Mouse (Mus musculus) spleen, embryonic (tissue): ENCODE measurements around the gene Gm20538.

Source experiments
- CTCF ChIA-PET: fragments of 350-600 bp; sonication (Branson Sonifier 250); formaldehyde crosslinking; loops from one replicate; lab custom pipeline; 2022; lab: Charles Lee

Gm20538 gene

GRCm38 (mm10) chr19:44552731-44553130, at the start of gene Gm20538:
Gm20538 (minus strand) TSS chr19:44552831.
- CTCF ChIA-PET, result no interaction called here

DNA sequence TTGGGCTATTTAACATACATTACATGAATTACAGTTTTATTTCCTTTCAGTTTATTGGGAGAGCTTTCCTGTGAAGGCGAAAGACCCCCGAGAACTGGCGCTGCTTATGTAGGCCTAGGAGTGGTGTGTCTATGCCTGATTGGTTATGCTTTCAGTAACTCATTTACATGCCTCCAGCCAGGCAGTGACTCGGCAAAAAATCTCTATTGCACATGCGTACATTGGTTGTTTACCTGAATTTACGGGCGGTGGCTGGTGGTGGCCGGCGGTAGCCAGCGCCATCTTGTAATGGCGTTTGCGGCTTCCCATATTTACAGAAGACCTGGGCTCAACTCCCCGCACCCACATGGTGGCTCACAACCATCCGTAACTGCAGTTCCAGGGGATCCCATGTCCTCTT, 41.5 kb upstream of the Gm20538 start:
- CTCF ChIA-PET, result no interaction called here

DNA sequence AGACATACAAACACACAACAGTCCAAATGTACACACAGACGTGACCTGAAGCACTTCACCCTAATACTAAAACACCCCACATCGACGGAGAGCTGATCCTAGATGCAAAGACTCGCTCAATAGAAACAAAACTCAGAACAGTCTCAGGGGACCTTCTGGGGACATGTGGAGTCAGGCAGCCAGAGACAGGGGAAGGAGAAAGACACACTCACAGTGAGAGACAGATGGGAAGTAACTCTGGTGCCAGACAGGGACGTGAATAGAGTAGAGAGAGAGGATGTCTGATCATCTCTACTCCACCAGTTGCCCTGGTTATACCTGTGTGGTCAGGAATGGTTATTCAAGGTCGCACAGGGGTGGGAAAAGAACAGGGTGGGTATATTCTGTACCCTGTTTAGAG, 39.0 kb upstream of the Gm20538 start:
- CTCF ChIA-PET, result no interaction called here

DNA sequence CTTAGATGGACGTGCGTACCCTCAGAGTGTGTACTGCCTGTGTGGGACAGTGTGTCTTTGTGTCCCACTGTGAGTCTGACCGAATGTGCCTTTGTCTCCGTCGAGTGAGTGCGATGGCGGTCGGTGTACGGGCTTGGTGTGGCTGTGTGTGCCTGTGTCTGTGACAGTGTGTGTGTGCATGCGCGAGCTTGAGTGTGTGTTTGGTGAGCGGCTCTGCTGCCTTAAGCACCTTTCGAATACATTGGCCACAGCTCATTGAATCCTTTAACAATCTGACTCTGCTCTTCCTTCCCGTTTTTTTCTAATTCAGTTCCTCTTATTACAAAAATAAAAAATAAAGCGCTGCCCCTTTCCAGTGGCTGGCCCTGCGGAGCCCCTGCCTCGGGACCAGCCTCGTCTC, 38.4 kb upstream of the Gm20538 start:
- CTCF ChIA-PET, result no interaction called here

DNA sequence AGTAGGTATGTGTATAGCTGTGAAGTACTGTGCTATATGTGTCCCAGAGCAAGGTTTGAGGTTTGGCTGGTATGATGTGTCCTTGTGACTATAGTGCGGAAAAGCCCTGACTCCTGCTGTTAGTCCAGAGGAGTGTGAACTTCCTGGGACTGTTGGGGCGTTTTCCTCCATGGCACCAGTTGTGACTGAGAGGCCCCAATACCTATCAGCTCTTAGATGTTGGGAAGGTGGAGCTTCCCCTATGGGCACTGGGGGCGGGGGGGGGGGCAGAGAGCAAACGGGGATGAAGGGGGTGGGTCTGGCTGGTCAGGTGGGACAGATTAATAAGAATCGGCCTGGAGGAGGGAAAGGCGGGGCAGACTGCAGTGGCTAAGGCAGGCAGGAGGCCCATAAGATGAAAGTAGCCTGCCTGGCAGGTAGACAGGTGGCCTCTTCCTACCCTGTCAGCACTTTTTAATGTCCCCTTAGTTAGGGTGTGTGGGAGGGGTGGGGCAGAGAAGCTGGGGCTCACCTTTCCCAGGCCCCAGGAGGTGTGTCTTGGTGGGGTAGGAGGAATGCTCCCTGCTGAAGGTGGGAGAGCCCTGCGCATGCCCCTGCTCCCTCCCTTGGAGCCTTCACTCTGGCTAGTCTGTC, 37.1 kb upstream of the Gm20538 start:
- CTCF ChIA-PET, result no interaction called here

DNA sequence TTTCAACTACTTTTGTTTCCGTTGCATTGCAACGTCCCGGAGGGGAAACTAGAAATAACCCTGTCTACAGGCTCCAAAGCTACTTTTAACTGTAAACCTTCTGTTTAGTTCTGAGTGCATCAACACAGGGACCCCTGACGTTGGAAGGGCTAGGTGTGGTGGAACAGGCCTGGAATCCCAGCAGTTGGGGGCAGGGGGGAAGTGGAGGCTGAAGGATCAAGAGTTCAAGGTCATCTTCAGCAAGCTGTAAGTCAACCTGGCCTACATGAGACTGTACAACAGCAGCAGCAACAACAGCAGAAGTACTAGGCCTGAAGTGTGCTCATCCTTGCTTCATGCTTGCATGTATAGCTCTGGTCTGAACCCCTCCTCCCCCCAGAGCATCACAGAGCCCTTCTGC, 35.4 kb upstream of the Gm20538 start:
- CTCF ChIA-PET, result interaction anchor here (0.6 kb wide), 1 partner anchor 212 kb away, joined by 5 read pairs; no protein-coding TSS in a partner anchor

DNA sequence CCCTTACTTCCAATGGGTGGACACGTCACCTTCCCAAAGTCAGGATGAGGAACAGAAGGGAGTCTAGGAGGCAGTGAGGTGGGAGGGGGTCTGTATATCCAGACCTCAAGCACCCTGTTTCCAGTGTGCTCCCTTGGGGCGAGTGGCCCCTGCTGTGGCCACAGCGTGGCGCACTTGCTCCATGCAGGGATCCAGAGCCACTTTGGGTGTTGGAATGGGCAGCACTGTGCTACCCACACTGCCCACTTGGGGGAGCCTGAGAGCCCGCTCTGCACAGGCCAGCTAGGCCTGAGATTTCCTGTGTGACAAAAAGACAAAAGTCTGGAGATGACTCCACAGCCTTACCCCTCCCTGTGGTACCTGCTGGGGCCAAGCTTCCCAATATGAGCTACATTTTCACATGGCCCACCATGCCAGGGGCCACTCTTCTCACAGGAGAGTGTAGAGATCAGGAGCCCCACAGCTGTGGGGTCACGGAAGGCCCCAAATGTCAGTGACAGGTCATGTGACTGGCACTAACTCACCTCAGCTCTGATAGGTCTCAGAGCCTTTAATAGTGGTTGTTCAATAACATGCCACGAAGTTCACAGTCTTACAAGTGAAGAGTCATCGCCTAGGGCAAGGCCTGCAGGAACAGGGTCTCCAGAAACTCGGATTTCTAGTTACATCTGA, 30.1 kb upstream of the Gm20538 start:
- CTCF ChIA-PET, result no interaction called here

- CTCF ChIA-PET, result no interaction called here
Observed at GRCm38 (mm10) chr19:44582103-44582502, 29.5 kb upstream of the Gm20538 start.

GRCm38 (mm10) chr19:44578038-44578437, 25.4 kb upstream of the Gm20538 start:
- CTCF ChIA-PET, result interaction anchor here (0.6 kb wide), 1 partner anchor 15 kb away, joined by 5 read pairs; the partner anchor contains the start of gene Hif1an

- CTCF ChIA-PET, result no interaction called here
Observed at GRCm38 (mm10) chr19:44576275-44576674, 23.6 kb upstream of the Gm20538 start.

DNA sequence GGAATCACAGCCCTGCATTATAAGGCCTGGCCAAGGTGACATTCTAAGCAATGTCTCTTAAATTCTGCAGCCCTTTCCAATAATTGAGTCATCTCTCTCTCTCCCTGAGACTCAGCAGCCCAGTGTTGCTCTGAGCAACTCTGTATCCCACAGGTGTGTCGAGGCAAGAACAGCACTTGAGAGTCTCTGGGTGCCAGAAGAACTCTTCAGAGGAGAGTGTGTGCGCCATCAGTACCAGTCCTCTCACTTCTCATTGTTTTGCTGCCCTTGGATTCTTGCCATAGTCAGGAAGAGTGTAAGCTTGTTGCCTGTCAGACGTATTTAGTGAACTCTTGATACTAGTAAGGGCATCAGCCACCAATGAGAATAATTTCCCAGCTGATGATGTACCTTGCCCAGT, 15.1 kb upstream of the Gm20538 start:
- CTCF ChIA-PET, result no interaction called here

GRCm38 (mm10) chr19:44564006-44564405, 11.4 kb upstream of the Gm20538 start:
- CTCF ChIA-PET, result interaction anchor here (0.5 kb wide), 1 partner anchor 8 kb away, joined by 3 read pairs; no protein-coding TSS in a partner anchor

DNA sequence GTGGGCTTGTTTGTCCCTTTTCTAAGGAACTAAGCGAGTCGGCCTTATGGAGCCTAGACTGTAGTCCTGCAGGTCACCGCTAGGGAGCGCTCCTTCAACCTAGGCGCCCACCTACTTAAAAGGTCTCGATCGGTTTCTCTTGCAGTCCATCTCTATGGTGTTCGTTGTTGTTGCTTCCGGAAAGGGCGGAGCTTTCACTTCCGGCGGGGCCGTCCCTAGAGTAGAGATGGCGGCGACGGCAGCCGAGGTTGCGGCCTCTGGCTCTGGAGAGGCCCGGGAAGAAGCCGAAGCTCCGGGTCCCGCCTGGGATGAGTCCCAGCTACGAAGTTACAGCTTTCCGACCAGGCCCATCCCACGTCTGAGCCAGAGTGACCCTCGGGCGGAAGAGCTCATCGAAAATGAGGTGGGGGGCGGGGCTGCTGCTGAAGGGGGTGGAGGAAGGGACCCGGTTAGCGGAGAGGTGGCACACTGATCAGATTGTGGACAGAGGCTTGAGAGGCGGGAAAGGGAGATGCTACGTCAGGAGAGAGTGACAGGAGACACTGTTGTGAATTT, 10.1 kb upstream of the Gm20538 start, which contains the start of gene Hif1an:
Gene Hif1an, plus strand, starts transcription at position 199 of the 555 bp plus-strand sequence.
- CTCF ChIA-PET, result interaction anchor here (0.6 to 1.1 kb wide), 5 partner anchors 10 to 507 kb away, joined by 3 to 7 read pairs (median 4); partner anchors contain the start of gene Wnt8b

- CTCF ChIA-PET, result interaction anchor here (1.0 kb wide), 1 partner anchor 10 kb away, joined by 3 read pairs; the partner anchor contains the start of gene Sec31b
Observed at GRCm38 (mm10) chr19:44554861-44555590, 2.4 kb upstream of the Gm20538 start, which contains the start of gene Ndufb8. Ndufb8 (minus strand) TSS chr19:44555440.

DNA sequence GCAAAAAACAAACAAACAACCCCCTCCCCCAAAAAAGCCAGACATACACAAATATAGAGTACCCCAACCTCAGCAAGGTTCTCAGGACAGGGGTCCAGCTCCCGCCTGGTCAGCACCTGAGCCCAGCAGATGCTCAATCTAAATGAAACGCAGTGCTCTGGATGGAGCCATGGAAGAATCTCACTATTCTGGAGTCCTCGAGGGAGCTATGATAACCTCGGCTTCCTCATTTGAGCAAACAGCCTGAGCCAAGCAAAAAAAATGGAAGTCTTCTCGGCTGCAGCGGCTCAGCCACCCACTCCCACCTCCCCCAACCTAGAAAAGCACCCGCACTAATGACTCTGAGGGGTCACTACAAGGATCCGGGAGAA, 1.8 kb upstream of the Gm20538 start:
- CTCF ChIA-PET, result no interaction called here

GRCm38 (mm10) chr19:44553286-44553685, 655 bp upstream of the Gm20538 start:
- CTCF ChIA-PET, result no interaction called here

DNA sequence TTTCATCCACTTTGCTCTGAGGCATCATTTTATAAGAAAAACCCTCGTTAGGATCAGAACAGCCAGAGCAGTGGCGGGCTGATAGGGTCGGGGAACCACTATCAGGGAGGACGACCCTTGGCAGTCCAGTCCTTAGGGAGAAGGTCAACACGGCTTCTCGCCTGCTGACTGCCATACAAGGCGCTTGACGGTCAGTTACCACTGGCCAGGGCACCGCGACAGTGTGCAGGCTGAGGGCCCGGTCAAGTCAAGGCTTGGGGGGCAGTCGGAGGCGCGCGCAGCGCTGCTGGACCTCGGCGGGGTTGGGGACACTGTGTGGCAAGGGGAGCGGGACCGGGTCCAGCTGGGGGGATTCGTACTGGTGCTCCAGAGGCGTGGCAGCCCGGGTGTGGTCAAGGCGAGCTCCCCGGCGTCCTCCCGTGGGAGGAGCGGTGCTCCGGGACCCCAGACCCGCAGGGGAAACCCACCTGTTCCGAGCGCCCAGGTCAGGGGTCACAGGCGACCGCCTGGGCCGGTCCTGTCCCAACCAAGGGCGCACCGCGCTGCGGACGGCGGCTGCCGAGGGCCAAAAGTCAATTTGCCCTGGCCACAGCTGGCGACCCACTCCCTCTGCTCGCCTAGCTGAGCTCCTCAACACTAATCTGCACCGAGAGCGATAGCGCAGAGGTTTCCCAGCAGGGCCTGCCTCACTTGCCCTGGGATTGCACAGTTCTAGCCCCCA, 7.2 kb downstream of the Gm20538 start, which contains the start of gene Sec31b:
Gene Sec31b, minus strand, starts transcription at position 544 of the 721 bp plus-strand sequence.
- CTCF ChIA-PET, result interaction anchor here (1.3 kb wide), 1 partner anchor 10 kb away, joined by 3 read pairs; the partner anchor contains the start of gene Ndufb8

DNA sequence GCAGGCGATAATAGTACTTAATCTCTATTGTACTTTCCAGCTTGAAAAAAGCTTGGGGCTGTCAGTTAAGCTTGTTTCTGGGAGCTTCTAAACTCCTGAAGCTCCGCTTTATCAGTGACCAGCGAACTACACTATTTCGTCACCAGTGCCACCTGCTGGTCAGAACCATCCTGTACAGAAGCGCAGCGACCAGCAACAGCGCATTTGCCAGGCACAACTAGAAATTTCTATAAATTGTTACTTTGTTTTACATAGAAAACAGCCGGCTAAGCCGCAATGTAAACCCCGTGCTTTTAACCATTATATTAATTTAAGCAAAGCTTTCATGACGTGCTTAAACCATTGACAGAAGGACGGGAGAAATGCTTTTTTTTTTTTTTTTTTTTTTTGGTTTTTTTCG, 7.9 kb downstream of the Gm20538 start:
- CTCF ChIA-PET, result interaction anchor here (0.6 to 1.3 kb wide), 2 partner anchors 11 to 165 kb away, joined by 3 to 7 read pairs; partner anchors contain the start of gene Ndufb8

DNA sequence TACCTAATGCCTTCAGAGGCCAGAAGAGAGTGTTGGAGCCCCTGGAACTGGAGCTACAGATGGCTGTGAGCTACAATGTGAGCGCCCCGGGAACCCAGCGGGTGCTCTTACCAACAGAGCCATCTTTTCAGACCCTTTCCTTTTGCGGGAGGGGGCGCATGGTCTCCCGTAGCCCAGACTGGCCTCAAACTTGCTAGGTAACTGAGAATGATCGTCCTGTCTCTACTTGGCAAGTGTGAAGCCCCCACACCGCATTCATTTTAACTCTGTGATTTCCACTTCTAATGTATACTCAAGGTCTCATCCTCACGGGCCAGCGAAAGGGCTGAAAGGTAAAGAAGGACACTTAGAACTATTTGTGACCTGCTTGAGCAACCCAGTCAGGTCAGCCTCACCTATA, 8.3 kb downstream of the Gm20538 start:
- CTCF ChIA-PET, result interaction anchor here (0.6 kb wide), 1 partner anchor 164 kb away, joined by 7 read pairs; no protein-coding TSS in a partner anchor

GRCm38 (mm10) chr19:44542694-44543178, 9.9 kb downstream of the Gm20538 start:
- CTCF ChIA-PET, result no interaction called here

GRCm38 (mm10) chr19:44537416-44537815, 15.2 kb downstream of the Gm20538 start:
- CTCF ChIA-PET, result no interaction called here
